Mouse (Mus musculus) bone marrow, adult 2 months (tissue): ENCODE results near the gene Akr1c13.

Source experiments
- CTCF ChIP-seq: fragments of 200-500 bp; IDR thresholded peaks from 2 replicates; pipeline ENCODE4 v1.5.1; 2011; ENCODE audit warnings: low read length, control low read depth; ENCODE audit not compliant: control insufficient read depth, insufficient read depth
- POLR2A ChIP-seq: fragments of 200-500 bp; IDR thresholded peaks from 2 replicates; pipeline ENCODE4 v1.6.1; 2011; ENCODE audit warnings: low read depth, mild to moderate bottlenecking, control low read depth, low read length, borderline replicate concordance; ENCODE audit not compliant: control insufficient read depth

- TF ChIP-seq POLR2A: no peak
- no peak for TF ChIP-seq CTCF
These were observed 35.7 kb upstream of the Akr1c13 start for GRCm38 (mm10) chr13:4155286-4155685.
